Mouse (Mus musculus) cerebellum, adult 18-20 months (tissue): ENCODE data around the gene Slitrk6.

Source experiments
- DNase-seq, 2 experiments: peaks; one replicate each; pipeline ENCODE4 v3.0.0; 2021

Gene Slitrk6

GRCm38 (mm10) chr14:110754484-110755307 is at the start of gene Slitrk6:
Slitrk6 (minus strand) TSS chr14:110755149.
- no peak for DNase-seq

DNA sequence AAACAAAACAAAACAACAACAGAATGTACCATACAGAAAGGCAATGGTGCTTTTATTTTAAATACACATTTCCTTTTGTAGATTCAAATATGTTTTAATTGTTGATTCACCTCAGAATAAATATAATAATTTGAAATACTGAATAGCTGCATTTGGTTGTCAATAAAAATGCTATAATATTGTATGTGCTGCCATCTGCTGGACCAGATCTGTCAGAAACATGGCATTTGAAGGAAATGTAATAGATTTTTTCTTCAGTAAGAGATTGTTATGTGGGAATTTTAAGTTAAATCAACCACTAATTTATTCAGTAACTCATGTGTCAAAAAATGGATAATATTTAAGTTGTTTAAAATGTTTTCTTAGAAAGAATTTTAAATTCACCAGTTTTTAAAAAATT is 22.6 kb upstream of the Slitrk6 start:
- no peak for DNase-seq

DNA sequence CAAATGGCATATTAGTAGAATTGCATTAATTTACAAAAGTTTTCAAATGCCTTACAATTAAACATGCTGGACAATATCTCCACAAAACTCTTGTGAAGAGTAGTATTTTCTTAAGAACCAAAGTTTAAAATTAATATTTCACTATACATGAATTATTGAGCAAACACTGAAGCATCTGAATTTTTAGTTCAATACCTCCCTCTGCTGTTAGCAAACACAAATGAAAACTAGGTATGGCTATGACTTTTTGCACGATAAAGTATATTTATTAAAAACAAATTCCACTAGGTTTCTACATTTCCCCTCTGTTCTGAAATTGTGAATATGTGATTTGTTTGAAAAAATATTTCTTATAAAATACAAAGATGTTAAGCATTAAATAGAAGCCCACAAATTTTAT is 15.7 kb upstream of the Slitrk6 start:
- DNase-seq, result no peak

- DNase-seq, result no peak
Measured at GRCm38 (mm10) chr14:110762588-110763220, 7.8 kb upstream of the Slitrk6 start.

DNA sequence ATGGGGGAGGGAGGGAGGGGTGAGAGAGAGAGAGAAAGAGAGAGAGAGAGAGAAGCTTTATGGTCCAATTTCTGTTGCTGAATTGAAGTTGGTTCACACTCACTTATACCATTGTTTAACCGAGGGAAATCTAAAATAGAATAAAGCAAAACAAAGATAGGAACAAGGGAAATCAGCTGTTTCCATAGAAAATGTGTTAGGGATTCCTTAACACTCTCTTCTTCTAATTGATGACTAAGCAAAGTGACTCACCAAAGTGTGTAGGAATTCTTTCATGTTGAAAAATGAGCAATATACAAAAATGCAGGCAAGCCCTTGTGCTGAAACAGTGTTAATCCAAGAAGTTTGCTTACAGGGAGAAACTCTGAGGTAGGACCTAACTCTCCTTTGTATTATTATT is 6.0 kb upstream of the Slitrk6 start:
- DNase-seq, result no peak

DNA sequence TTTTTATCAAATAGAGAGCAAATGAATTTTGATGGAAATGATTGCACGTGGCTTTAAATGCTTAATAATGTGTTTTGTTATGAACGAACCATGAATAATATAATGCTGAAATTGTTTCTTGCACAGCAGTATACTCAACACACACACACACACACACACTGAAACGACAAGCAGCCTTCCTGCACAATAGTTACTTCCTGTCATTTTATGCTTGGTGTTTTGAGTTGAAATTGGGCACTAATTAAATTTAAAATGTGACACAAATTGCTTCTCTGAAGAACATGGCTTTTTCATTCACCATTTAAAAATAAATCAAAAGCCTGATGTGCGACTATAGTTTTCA is 330 bp upstream of the Slitrk6 start:
- no peak for DNase-seq

DNA sequence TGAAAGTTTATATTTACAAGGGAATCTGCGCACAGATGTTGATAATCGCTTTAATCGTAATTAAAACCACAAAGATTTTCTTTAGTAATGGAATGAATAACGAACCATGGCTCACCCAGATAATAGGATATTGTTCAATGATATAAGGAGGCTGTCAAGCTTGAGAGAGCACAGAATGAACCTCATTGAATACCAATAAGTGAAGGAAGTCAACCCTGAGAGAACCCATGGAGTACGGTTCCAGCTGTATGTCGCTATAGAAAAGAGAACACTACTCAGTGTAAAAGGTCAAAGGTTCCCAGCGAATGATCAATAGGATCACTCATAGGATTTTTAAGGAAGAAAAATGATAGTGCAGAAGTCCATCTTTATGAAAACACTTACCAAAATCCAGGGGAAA is 15.1 kb downstream of the Slitrk6 start:
- DNase-seq, result no peak

- DNase-seq, result no peak
Measured at GRCm38 (mm10) chr14:110739368-110739767, 15.6 kb downstream of the Slitrk6 start.

DNA sequence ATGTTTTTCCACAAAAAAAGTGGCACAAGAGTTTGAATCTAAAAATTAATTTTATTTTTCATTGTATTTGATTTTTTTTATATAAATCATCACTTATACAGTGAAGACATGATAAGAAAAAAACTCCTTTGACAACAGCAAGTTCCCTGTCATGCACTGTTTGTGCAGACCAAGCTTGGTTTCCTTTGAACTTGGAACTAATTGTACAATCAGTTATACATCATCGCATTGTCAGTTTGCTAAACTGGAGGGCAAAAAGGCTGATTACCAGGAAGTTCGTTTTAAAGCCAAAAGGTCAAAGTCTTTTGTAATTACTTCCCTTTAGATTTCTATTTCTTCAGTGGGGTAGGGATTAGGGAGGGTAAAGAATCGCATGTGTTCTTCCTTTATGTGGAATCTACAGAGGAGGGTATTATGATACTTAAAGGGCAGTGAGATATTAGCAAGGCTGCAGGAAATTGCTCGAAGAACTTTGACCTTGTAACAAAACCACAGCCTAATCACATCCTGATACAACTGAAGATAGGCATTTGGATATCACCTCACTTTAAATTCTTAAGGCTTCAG is 26.5 kb downstream of the Slitrk6 start:
- DNase-seq, result no peak

DNA sequence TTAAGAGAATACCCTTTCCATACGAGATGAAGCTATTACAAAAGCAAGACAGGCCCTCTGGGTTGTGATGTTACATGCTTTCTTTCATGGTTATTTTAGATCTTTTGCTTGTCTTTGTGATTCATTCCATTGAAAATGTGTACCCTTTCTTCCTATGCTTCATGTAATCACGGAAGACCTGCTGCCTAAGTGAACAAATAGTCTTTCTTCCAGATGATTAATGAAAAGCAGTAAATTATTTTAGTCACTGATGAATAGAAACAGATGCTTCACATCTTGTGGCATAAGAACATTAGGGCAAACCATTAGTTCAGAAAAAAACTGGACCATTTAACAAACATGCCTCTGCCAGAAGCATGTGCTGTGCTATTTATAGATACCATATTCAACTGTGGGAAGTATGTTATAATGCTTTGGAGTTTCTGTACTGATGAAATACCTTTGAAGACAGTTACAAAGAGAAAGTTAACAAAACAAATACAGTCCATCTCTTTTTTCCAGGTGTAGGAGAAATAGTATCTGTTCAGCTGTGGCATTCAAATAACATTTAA is 30.8 kb downstream of the Slitrk6 start:
- DNase-seq, result no peak
